Mouse (Mus musculus) olfactory bulb, adult 2 months (tissue): ENCODE data around the gene Bcl6.

Source experiments
- CTCF ChIP-seq: fragments of 200-500 bp; IDR thresholded peaks from 2 replicates; pipeline ENCODE4 v1.5.1; 2012; ENCODE audit warnings: low read depth, mild to moderate bottlenecking, low read length, moderate library complexity; ENCODE audit not compliant: insufficient read depth
- POLR2A ChIP-seq: fragments of 200-500 bp; IDR thresholded peaks from 2 replicates; pipeline ENCODE4 v1.6.1; 2012; ENCODE audit warnings: mild to moderate bottlenecking, low read depth, low read length, moderate library complexity; ENCODE audit not compliant: insufficient read depth

- no peak for TF ChIP-seq CTCF
- TF ChIP-seq POLR2A, result no peak
Observed at GRCm38 (mm10) chr16:23976196-23976595, 12.5 kb downstream of the Bcl6 start.
